Mouse (Mus musculus) embryonic facial prominence, embryonic 13.5 days (tissue): ENCODE measurements around the gene St14. TPM values are rescaled to one million over a fixed set of nuclear protein-coding genes. Genes with fewer than 3 reads are reported as not detected.
"Not testable (repeated sequence)": the region's sequence is repeated elsewhere in the genome, so short reads cannot be mapped to it uniquely, and the experiment has no call there.

Experiments
- ATAC-seq: fragments of 200-750 bp; cut with Nextera tagmentation; 2 replicates; pipeline ENCODE4 v1.8.0; 2017; ENCODE audit warnings: low read depth; ENCODE audit not compliant: insufficient number of reproducible peaks, insufficient read depth, low FRiP score, low TSS enrichment
- H3K27ac ChIP-seq: fragments of 300-500 bp; sonication (generic); 2 replicates; pipeline ENCODE4 v1.5.1; 2015; ENCODE audit warnings: moderate library complexity, mild to moderate bottlenecking, inconsistent platforms
- H3K27me3 ChIP-seq: fragments of 300-500 bp; sonication (generic); 2 replicates; pipeline ENCODE4 v1.6.1; 2015; ENCODE audit warnings: mild to moderate bottlenecking, inconsistent platforms
- H3K36me3 ChIP-seq: fragments of 300-500 bp; sonication (generic); 2 replicates; pipeline ENCODE4 v1.6.1; 2015; ENCODE audit warnings: mild to moderate bottlenecking, inconsistent platforms
- H3K4me1 ChIP-seq: fragments of 300-500 bp; sonication (generic); 2 replicates; pipeline ENCODE4 v1.6.1; 2015; ENCODE audit warnings: inconsistent platforms
- H3K4me2 ChIP-seq: fragments of 300-500 bp; sonication (generic); 2 replicates; pipeline ENCODE4 v1.6.1; 2015; ENCODE audit warnings: moderate library complexity, mild to moderate bottlenecking, inconsistent platforms
- H3K4me3 ChIP-seq: fragments of 300-500 bp; sonication (generic); 2 replicates; pipeline ENCODE4 v1.5.1; 2015; ENCODE audit warnings: mild to moderate bottlenecking, inconsistent platforms
- H3K9ac ChIP-seq: fragments of 300-500 bp; sonication (generic); 2 replicates; pipeline ENCODE4 v1.6.1; 2015; ENCODE audit warnings: mild to moderate bottlenecking, inconsistent platforms
- H3K9me3 ChIP-seq: fragments of 300-500 bp; sonication (generic); 2 replicates; pipeline ENCODE4 v1.6.1; 2016; ENCODE audit warnings: inconsistent platforms
- WGBS: fragments of 180-500 bp; shearing (Covaris S2); methylation state at CpG from one replicate; pipeline ENCODE4 v1.1.7; 2015; ENCODE audit warnings: mixed read lengths; 5-methylcytosine and 5-hydroxymethylcytosine counted together
- polyA plus RNA-seq: library from polyadenylated mRNA; unstranded; fragments of >200 nt; fragmentation: Nextera tagmentation; extraction: Ambion mirVana; gene quantifications from 2 replicates; pipeline ENCODE4 v1.2.1, GENCODE M21; 2015

St14 gene
- 17.3 and 18.3 TPM in 2 replicates for polyA plus RNA-seq

DNA sequence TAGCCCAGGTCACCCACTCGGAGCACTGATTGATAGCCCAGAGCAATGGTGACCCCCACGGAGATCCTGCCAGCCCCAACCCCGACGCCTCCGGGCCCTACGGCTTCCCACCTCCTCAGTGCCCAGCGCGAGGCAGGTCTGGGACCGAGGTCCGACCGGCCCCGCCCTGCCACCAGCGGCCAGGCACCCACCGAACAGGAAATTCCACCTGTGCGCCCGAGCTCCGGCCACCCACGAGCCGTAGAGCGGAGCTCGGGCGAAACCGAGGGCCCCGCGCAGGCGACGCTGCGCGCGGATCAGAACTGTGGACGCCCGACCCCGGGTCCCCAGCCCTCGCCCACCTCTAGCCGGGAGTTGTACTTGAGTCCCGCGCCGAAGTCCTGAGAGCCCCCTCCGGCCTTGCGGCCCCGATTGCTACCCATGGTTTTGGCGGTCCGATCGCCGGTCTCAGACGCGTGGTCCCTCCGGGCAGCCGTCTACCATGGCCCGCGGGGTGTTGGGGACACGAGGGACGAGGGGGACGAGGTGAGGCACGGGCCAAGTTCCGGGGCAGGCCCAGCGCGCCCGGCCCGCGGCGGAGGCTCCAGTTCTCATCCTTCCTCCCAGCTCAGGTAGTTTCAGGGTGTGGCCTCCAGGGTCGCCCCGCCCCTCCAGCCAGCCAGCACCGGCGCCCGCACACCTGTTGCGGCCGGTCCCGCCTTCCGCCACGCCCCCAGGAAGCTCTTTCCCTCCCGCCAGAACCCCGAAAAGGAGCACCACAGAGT, at the start of gene St14:
Gene St14 (minus strand): TSS at position 649 of the 764 bp plus-strand sequence.
- 1% methylated on average over 74 of the region's 74 CpGs for WGBS
- H3K4me1 ChIP-seq: peaks cover 19% of the 10 kb centered on the region
- H3K9me3 ChIP-seq: no peaks in the 10 kb centered on the region
- H3K27ac ChIP-seq: no peak within 1 kb of the TSS
- no peaks in the 10 kb centered on the region for H3K36me3 ChIP-seq
- H3K9ac ChIP-seq: peak within 1 kb of the TSS; percentile 70
- peak; percentile 54; the same call in 1 of the 2 replicates for ATAC-seq
- peak within 1 kb of the TSS; percentile 54 for H3K4me3 ChIP-seq
- H3K4me2 ChIP-seq: peak within 1 kb of the TSS; percentile 92
- H3K27me3 ChIP-seq: peaks cover 77% of the 10 kb centered on the region

DNA sequence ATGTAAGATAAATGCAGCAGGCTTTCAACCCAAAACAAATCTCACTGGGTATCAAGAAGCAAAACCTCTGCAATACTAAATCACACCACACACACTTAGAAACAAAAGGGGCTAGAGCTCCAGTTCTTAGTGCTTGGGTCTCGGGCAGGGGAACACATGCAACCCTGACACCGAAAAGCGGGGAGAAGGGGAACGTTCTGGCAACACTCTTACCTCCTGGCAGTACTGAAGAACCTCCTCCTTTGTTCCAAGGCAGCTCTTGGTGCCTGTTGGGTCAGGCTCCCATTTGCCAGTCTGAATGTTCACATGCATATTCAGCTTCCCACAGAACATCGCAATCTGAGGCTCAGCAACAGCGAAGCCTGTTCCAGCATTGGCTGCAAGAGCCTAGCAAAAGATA, 46.0 kb upstream of the St14 start:
- Histone ChIP-seq H3K4me1 (peaks cover 22% of the 10 kb centered on the region), H3K4me2 (no peak overlapping the region), H3K9ac (no peak overlapping the region), H3K9me3 (no peaks in the 10 kb centered on the region), H3K27me3 (no peaks in the 10 kb centered on the region), H3K4me3 (no peak overlapping the region), H3K36me3 (peaks cover 21% of the 10 kb centered on the region), H3K27ac (no peak overlapping the region)
- no peak for ATAC-seq
- WGBS: 89% methylated on average over 6 of the region's 6 CpGs

DNA sequence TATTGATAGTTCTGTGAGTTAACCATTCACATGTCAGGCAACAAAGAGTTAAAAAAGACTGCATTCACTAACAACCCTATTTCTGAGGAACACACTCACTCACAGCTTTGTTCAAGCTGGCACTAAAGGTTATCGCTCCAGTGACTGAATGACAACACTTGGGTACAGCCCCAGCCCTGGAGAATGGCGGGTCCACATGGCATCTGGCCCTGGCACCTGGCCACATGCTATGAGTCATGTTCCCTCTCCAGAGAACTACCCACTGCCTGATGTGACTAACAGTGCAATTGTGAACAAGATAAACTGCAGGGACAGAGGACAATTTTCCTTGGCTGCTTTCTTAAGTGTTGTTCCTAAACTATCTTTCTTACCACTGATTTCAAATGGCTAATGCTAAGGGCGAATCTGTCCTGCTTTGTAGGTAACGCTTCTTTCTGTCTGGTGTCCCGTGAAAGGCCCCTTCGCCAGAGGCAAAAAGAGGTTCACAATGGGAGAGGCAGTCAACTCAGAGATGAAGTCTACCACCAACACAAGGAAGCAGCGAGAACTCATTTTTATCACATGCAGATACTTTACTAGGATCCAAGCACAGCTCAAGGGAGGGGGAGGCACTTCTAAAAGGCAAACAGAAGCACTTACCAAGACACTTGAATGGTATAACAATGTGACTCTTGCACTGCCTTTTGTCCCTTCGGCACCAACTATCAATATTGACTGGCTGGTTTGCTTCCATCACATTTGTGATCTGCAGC, 44.9 kb upstream of the St14 start:
- H3K27ac ChIP-seq: no peak overlapping the region
- H3K4me3 ChIP-seq: no peak overlapping the region
- H3K4me2 ChIP-seq: no peak overlapping the region
- no peak for ATAC-seq
- no peaks in the 10 kb centered on the region for H3K9me3 ChIP-seq
- no peaks in the 10 kb centered on the region for H3K27me3 ChIP-seq
- WGBS: 84% methylated on average over 8 of the region's 8 CpGs
- H3K4me1 ChIP-seq: peaks cover 12% of the 10 kb centered on the region
- peaks cover 27% of the 10 kb centered on the region for H3K36me3 ChIP-seq
- H3K9ac ChIP-seq: no peak overlapping the region

DNA sequence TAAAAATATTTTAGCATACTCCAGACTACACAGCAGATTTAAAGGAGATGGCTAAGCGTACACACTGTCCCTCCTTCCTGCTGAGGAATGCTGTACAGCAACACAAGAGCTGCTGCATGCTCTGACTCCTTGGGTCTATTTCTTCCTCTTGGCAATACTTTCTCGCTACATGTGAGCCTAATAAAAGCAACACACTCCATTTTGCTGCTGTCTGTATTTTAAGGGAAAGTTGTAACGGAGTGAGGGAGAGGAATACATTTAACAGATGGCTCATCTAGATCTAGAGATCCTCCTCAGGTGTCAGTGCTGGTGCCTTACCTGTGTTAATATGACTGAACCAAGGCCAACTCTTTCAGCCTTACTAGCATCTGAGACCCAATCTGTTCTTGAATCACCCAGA, 44.3 kb upstream of the St14 start:
- H3K27me3 ChIP-seq: no peaks in the 10 kb centered on the region
- no peak overlapping the region for H3K4me3 ChIP-seq
- no peaks in the 10 kb centered on the region for H3K9me3 ChIP-seq
- H3K27ac ChIP-seq: no peak overlapping the region
- H3K9ac ChIP-seq: no peak overlapping the region
- ATAC-seq: no peak
- no peak overlapping the region for H3K4me2 ChIP-seq
- WGBS: 72% methylated on average over 3 of the region's 3 CpGs
- H3K36me3 ChIP-seq: peaks cover 33% of the 10 kb centered on the region
- H3K4me1 ChIP-seq: peaks cover 6% of the 10 kb centered on the region

DNA sequence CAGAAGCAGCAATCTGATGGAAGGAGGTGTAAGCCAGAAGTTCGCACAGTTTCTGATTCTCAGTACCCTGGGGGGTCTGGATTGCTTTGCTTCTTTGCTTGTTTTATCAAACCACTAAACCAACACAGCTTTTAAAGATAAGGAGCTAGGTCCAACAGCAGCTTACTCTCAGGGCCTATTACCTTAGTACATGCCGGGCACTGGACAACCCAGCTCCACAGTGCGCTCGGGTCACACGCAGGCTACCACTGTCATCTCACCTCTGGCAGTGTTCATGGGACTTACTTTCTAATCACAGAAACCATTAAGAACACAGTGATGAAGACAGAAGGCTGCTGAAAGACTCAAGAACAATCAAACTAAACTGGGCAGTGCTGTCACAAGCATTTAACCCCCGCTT, 43.7 kb upstream of the St14 start:
- H3K27me3 ChIP-seq: no peaks in the 10 kb centered on the region
- H3K4me1 ChIP-seq: peaks cover 6% of the 10 kb centered on the region; the same call in 1 of the 2 replicates
- H3K4me2 ChIP-seq: no peak overlapping the region
- peaks cover 37% of the 10 kb centered on the region for H3K36me3 ChIP-seq
- H3K4me3 ChIP-seq: no peak overlapping the region
- no peaks in the 10 kb centered on the region for H3K9me3 ChIP-seq
- no peak overlapping the region for H3K9ac ChIP-seq
- WGBS: 94% methylated on average over 6 of the region's 6 CpGs
- no peak for ATAC-seq
- H3K27ac ChIP-seq: no peak overlapping the region

DNA sequence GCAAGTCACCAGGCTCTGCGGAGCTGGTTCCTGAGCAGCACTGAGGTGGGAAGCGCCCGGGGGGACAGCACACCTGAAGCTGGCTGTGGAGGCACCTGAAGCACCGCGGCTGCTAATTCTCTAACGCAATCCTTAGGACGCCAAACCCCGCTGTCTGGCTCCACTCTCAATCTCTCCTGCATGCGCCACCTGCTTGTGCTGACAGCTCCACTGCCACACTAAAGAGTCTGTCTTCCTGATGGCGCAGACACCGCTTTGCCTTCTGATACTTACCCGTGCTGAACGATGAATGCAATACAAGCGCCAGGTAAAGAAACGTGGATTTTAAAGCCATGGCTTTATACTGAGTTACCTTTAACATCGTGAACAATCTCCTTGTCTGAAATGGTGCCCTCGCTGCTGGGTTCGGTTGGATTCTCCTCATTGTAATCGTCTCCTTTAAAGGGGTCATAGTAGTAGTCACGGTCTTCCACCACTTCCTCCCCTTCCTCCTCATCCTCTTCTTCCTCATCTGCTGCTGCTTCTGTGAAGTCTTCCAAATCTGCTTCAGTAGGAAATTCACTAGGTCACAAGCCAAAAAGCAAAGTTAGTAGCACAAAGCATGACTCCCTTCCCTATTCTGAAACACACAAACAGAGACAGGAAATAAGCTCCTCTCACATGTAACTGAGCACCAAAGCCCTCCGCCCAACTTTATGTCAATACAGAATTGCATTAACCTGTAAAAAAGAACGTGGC, 36.9 kb upstream of the St14 start:
- H3K4me3 ChIP-seq: no peak overlapping the region
- no peak overlapping the region for H3K4me2 ChIP-seq
- no peak for ATAC-seq
- no peaks in the 10 kb centered on the region for H3K9me3 ChIP-seq
- no peak overlapping the region for H3K27ac ChIP-seq
- no peaks in the 10 kb centered on the region for H3K4me1 ChIP-seq
- WGBS: 89% methylated on average over 22 of the region's 22 CpGs
- no peak overlapping the region for H3K9ac ChIP-seq
- H3K36me3 ChIP-seq: peaks cover 72% of the 10 kb centered on the region
- H3K27me3 ChIP-seq: no peaks in the 10 kb centered on the region

DNA sequence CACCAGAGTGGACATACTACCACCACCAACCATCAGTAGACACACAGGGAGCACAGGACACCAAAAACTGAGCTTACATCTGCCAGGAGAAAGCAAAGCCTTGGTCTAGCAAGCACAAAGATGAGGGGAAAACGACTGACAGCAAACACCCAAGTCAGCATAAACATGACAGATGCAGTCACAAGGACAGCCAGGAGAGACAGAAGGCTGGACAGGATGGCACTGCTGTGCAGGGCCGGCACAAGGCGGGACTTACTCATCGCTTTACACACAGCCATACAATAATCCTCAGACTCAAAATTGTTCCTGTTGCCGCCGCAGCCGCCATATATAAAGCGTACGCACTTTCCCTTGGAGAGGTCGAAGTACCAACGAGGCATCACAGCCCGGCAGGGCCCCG, 35.7 kb upstream of the St14 start:
- no peak for ATAC-seq
- Histone ChIP-seq H3K4me2 (no peak overlapping the region), H3K4me3 (no peak overlapping the region), H3K9me3 (no peaks in the 10 kb centered on the region), H3K9ac (no peak overlapping the region), H3K27ac (no peak overlapping the region), H3K4me1 (no peaks in the 10 kb centered on the region), H3K36me3 (peaks cover 84% of the 10 kb centered on the region), H3K27me3 (no peaks in the 10 kb centered on the region)
- WGBS: 92% methylated on average over 13 of the region's 13 CpGs

DNA sequence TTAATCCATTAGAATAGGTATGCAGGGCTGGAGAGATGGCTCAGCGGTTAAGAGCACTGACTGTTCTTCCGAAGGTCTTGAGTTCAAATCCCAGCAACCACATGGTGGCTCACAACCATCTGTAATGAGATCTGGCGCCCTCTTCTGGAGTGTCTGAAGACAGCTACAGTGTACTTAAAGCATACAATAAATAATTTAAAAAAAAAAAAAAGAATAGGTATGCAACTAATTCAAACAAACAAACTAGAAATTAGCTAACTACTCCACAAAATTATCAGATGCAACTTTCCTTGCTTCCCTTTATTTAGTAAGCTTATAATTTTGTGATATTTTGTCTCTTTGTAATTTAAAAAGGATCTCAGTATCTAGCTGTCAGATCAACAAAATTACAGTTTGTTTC, 33.9 kb upstream of the St14 start:
- H3K36me3 ChIP-seq: peaks cover 87% of the 10 kb centered on the region
- not testable (repeated sequence) for H3K27me3 ChIP-seq, H3K4me2 ChIP-seq, H3K4me3 ChIP-seq, H3K9me3 ChIP-seq, H3K9ac ChIP-seq, ATAC-seq, H3K27ac ChIP-seq, H3K4me1 ChIP-seq
- WGBS: 85% methylated on average over 3 of the region's 3 CpGs

DNA sequence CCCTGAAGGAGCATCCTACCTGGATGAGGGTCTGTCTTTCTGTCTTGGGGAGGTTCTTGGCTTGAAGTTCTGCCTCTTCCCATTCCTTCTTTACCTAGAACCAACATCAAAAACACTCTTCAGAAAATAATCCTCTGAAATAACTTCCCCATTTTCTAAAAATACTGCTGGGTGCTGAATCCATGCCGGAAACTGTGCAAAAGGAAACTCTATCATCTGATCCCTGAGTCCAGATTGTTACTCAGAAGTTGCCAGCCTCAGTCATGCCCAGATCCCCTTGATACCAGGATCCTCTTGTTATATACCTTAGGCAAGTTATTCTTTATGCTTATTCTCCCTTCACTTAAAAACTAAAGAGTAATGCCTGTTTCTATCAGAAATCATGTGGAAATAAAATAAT, 31.7 kb upstream of the St14 start:
- Histone ChIP-seq H3K27ac (no peak overlapping the region), H3K9ac (no peak overlapping the region), H3K4me2 (no peak overlapping the region), H3K36me3 (peaks cover 94% of the 10 kb centered on the region), H3K27me3 (no peaks in the 10 kb centered on the region), H3K4me3 (no peak overlapping the region), H3K4me1 (no peaks in the 10 kb centered on the region), H3K9me3 (no peaks in the 10 kb centered on the region)
- ATAC-seq: no peak
- 87% methylated on average over 1 of the region's 1 CpGs for WGBS

DNA sequence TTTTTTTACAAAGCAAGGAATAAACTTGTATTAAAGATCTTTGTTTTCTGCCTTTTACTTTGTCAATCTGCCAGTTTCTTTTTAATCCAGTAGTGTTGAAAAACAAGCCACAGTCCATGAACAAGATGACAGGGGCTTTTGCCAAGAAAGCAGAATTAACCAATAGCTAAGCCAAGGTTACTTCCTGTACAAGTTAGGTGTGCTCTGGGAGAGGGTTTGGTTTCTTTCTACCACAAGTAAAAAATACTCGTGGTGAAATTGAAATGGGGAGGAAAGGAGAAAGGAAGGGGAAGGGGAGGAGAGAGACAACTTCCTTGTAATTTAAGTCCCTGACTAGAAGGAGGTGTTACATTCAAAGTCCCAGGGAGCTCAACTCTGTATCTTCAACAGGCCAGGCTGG, 31.3 kb upstream of the St14 start:
- WGBS: 69% methylated on average over 1 of the region's 1 CpGs
- H3K27me3 ChIP-seq: no peaks in the 10 kb centered on the region
- no peak for ATAC-seq
- no peak overlapping the region for H3K4me3 ChIP-seq
- no peaks in the 10 kb centered on the region for H3K9me3 ChIP-seq
- no peak overlapping the region for H3K27ac ChIP-seq
- no peak overlapping the region for H3K4me2 ChIP-seq
- no peak overlapping the region for H3K9ac ChIP-seq
- H3K36me3 ChIP-seq: peaks cover 94% of the 10 kb centered on the region
- H3K4me1 ChIP-seq: no peaks in the 10 kb centered on the region

DNA sequence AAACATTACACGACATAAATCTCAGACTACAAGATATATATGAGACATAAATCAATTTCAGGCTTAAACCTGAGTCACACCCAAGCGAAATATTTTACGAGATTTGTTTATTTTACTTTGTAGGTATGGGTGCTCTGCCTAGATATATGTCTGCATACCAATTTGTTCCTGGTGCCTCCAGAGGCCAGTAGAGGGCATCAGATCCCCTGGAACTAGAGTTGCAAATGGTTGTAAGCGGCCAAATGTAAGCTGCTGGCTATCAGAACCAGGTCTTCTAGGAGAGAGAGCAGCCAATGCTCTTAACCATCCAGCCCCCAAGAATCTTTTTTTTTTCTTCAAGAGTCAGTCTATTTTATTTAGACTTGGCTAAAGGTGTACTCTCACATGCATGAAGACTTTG, 28.3 kb upstream of the St14 start:
- Histone ChIP-seq H3K36me3 (peaks cover 97% of the 10 kb centered on the region), H3K27me3 (no peaks in the 10 kb centered on the region), H3K4me3 (no peak overlapping the region), H3K27ac (no peak overlapping the region), H3K9ac (no peak overlapping the region), H3K9me3 (no peaks in the 10 kb centered on the region), H3K4me2 (no peak overlapping the region), H3K4me1 (no peaks in the 10 kb centered on the region)
- WGBS: 77% methylated on average over 4 of the region's 4 CpGs
- ATAC-seq: no peak
